Mouse (Mus musculus) hindbrain, embryonic 13.5 days (tissue): ENCODE data around the gene Golph3l. TPM values are rescaled to one million over a fixed set of nuclear protein-coding genes. Genes with fewer than 3 reads are reported as not detected.
A peak's percentile ranks its signal among the peaks of the same experiment; 100 is the strongest.

Source experiments
- ATAC-seq: fragments of 200-750 bp; cut with Nextera tagmentation; 2 replicates; pipeline ENCODE4 v1.8.0; 2017; ENCODE audit warnings: moderate TSS enrichment; ENCODE audit not compliant: low FRiP score
- H3K27ac ChIP-seq: fragments of 300-500 bp; sonication (generic); 2 replicates; pipeline ENCODE4 v1.5.1; 2015; ENCODE audit warnings: inconsistent platforms, mild to moderate bottlenecking, moderate library complexity
- H3K27me3 ChIP-seq: fragments of 300-500 bp; sonication (generic); 2 replicates; pipeline ENCODE4 v1.6.1; 2015; ENCODE audit warnings: mild to moderate bottlenecking, inconsistent platforms
- H3K36me3 ChIP-seq: fragments of 300-500 bp; sonication (generic); 2 replicates; pipeline ENCODE4 v1.6.1; 2015; ENCODE audit warnings: mild to moderate bottlenecking, inconsistent platforms
- H3K4me1 ChIP-seq: fragments of 300-500 bp; sonication (generic); replicated peaks from 2 replicates; pipeline ENCODE4 v1.6.1; 2015; ENCODE audit warnings: inconsistent platforms
- H3K4me2 ChIP-seq: fragments of 300-500 bp; sonication (generic); 2 replicates; pipeline ENCODE4 v1.6.1; 2015; ENCODE audit warnings: inconsistent platforms, mild to moderate bottlenecking, moderate library complexity
- H3K4me3 ChIP-seq: fragments of 300-500 bp; sonication (generic); 2 replicates; pipeline ENCODE4 v1.5.1; 2015; ENCODE audit warnings: mild to moderate bottlenecking, inconsistent platforms
- H3K9ac ChIP-seq: fragments of 300-500 bp; sonication (generic); 2 replicates; pipeline ENCODE4 v1.6.1; 2015; ENCODE audit warnings: mild to moderate bottlenecking, inconsistent platforms
- H3K9me3 ChIP-seq: fragments of 300-500 bp; sonication (generic); 2 replicates; pipeline ENCODE4 v1.6.1; 2016; ENCODE audit warnings: inconsistent platforms
- WGBS: fragments of 180-500 bp; shearing (Covaris S2); methylation state at CpG from one replicate; pipeline ENCODE4 v1.1.7; 2015; 5-methylcytosine and 5-hydroxymethylcytosine counted together
- polyA plus RNA-seq: library from polyadenylated mRNA; unstranded; fragments of >200 nt; fragmentation: Nextera tagmentation; extraction: Ambion mirVana; gene quantifications from 2 replicates; pipeline ENCODE4 v1.2.1, GENCODE M21; 2015

Gene Golph3l
- polyA plus RNA-seq, 1 experiment from 2014 or later, result 32.6 TPM

DNA sequence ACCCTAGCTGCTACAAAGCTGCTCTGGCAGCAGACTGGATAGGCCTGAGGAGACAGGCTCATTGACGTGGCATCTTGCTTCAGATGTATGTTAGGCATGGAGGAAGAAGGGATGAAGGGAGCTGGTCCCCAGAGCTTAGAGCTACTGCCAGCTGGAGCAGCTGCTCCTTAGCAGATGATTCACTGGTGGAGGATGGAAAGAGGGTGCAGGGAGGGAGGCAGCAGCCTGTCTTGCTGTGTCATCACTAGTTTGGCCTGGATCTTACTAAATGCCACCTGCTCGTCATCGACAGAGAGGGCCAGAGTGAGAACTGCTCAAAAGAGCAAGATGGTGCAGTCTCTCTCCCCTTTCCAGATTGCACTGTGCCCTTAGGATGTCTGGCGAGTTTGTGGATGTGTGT is 41.0 kb downstream of the Golph3l start:
- H3K4me3 ChIP-seq, result no peak overlapping the region
- peaks cover 79% of the 10 kb centered on the region for H3K36me3 ChIP-seq
- WGBS, result 83% methylated on average over 4 of the region's 4 CpGs
- no peaks in the 10 kb centered on the region for H3K9me3 ChIP-seq
- H3K27me3 ChIP-seq, result no peaks in the 10 kb centered on the region
- H3K4me1 ChIP-seq, result peaks cover 32% of the 10 kb centered on the region
- no peak overlapping the region for H3K27ac ChIP-seq
- ATAC-seq, result no peak
- 0 out of 2 replicates have a peak overlapping the region, but pooled peaks have one; percentile 29 for H3K9ac ChIP-seq
- no peak overlapping the region for H3K4me2 ChIP-seq

DNA sequence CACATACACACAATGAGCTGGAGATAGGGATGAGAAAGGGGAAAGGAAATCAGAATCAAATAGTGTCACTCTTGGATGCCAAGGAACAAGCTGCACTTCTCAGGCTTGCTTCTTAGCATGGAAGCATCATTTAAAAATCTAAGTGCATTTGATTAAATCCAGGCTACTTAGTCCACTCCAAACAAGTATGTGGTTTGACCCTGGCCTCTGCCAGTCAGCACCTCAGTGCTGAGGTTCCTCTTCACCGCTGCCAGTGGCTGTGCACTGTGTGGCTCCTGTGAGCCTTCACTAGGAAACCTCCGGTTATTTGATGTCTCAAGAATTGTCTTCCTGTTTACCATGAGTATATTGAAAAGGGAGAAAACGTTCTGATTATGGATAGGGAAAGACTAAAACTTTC is 42.1 kb downstream of the Golph3l start:
- no peak overlapping the region for H3K4me2 ChIP-seq
- H3K36me3 ChIP-seq, result peaks cover 90% of the 10 kb centered on the region
- H3K4me3 ChIP-seq, result no peak overlapping the region
- no peaks in the 10 kb centered on the region for H3K9me3 ChIP-seq
- no peak overlapping the region for H3K9ac ChIP-seq
- WGBS, result 90% methylated on average over 3 of the region's 3 CpGs
- ATAC-seq, result no peak
- peaks cover 28% of the 10 kb centered on the region for H3K4me1 ChIP-seq
- H3K27me3 ChIP-seq, result no peaks in the 10 kb centered on the region
- H3K27ac ChIP-seq, result no peak overlapping the region

- no peaks in the 10 kb centered on the region for H3K27me3 ChIP-seq
- H3K4me2 ChIP-seq, result no peak overlapping the region
- ATAC-seq, result no peak
- H3K27ac ChIP-seq, result no peak overlapping the region
- H3K9me3 ChIP-seq, result no peaks in the 10 kb centered on the region
- H3K36me3 ChIP-seq, result peaks cover 94% of the 10 kb centered on the region
- no peak overlapping the region for H3K4me3 ChIP-seq
- H3K4me1 ChIP-seq, result peaks cover 24% of the 10 kb centered on the region
- no peak overlapping the region for H3K9ac ChIP-seq
- 79% methylated on average over 6 of the region's 6 CpGs for WGBS
Measured at GRCm38 (mm10) chr3:95631304-95631703, 42.6 kb downstream of the Golph3l start.

- peaks cover 94% of the 10 kb centered on the region for H3K36me3 ChIP-seq
- H3K4me2 ChIP-seq, result no peak overlapping the region
- peaks cover 8% of the 10 kb centered on the region for H3K4me1 ChIP-seq
- ATAC-seq, result no peak
- no peaks in the 10 kb centered on the region for H3K27me3 ChIP-seq
- no peak overlapping the region; the same call in 1 of the 2 replicates for H3K9ac ChIP-seq
- no peak overlapping the region for H3K4me3 ChIP-seq
- H3K27ac ChIP-seq, result peak overlapping the region; percentile 64; the same call in 1 of the 2 replicates
- no peaks in the 10 kb centered on the region for H3K9me3 ChIP-seq
- WGBS, result 81% methylated on average over 12 of the region's 12 CpGs
Measured at GRCm38 (mm10) chr3:95632648-95633588, 44.2 kb downstream of the Golph3l start.

- Histone ChIP-seq H3K36me3 (peaks cover 90% of the 10 kb centered on the region), H3K9me3 (no peaks in the 10 kb centered on the region), H3K27ac (no peak overlapping the region), H3K4me2 (no peak overlapping the region), H3K4me1 (no peaks in the 10 kb centered on the region), H3K4me3 (no peak overlapping the region), H3K9ac (no peak overlapping the region; the same call in 1 of the 2 replicates), H3K27me3 (no peaks in the 10 kb centered on the region)
- WGBS, result 82% methylated on average over 4 of the region's 4 CpGs
- ATAC-seq, result no peak
Measured at GRCm38 (mm10) chr3:95635636-95636035, 46.9 kb downstream of the Golph3l start.

DNA sequence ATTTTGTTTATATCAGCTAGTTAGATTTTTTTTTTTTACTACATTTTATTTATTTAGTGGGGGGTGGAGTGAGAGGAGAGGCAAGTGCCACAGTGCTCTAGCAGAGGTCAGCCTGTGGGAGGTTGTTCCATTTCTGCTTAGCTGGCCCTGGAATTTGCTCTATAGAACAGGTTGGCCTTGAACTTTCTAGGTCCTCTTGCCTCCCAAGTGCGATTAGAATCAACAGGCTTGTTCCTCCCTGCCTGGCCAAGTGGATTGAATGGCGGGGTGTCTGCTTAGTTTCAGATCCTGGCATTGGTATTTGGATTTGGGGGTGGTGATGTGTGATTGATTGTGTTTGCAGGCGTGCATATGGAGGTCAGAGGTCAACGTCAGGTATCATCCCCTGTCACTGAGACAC is 47.3 kb downstream of the Golph3l start:
- Histone ChIP-seq H3K9me3 (no peaks in the 10 kb centered on the region), H3K9ac (no peak overlapping the region), H3K4me2 (no peak overlapping the region), H3K27ac (no peak overlapping the region), H3K36me3 (peaks cover 88% of the 10 kb centered on the region), H3K4me1 (no peaks in the 10 kb centered on the region), H3K27me3 (no peaks in the 10 kb centered on the region), H3K4me3 (no peak overlapping the region)
- ATAC-seq, result no peak
- 84% methylated on average over 4 of the region's 4 CpGs for WGBS

DNA sequence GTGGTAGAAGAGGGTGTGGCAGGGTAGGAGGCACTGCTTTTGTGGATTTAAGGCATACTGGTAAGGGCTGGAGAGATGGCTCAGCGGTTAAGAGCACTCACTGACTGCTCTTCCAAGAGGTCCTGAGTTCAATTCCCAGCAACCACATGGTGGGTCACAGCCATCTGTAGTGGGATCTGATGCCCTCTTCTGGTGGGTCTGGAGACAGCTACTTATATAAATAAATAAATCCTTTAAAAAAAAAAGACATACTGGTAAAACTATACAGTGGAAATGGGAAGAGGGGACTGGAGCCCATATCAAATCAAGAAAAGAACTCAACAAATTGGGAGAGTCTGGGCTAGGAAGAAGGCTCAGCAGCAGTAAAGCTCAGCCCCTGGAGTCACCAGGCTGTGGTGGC is 51.0 kb downstream of the Golph3l start:
- no peak overlapping the region for H3K4me2 ChIP-seq
- no peaks in the 10 kb centered on the region for H3K27me3 ChIP-seq
- H3K9me3 ChIP-seq, result no peaks in the 10 kb centered on the region
- H3K9ac ChIP-seq, result no peak overlapping the region
- peaks cover 63% of the 10 kb centered on the region for H3K36me3 ChIP-seq
- H3K4me1 ChIP-seq, result no peaks in the 10 kb centered on the region
- no peak overlapping the region for H3K27ac ChIP-seq
- H3K4me3 ChIP-seq, result no peak overlapping the region
- WGBS, result 88% methylated on average over 1 of the region's 1 CpGs
- ATAC-seq, result no peak

DNA sequence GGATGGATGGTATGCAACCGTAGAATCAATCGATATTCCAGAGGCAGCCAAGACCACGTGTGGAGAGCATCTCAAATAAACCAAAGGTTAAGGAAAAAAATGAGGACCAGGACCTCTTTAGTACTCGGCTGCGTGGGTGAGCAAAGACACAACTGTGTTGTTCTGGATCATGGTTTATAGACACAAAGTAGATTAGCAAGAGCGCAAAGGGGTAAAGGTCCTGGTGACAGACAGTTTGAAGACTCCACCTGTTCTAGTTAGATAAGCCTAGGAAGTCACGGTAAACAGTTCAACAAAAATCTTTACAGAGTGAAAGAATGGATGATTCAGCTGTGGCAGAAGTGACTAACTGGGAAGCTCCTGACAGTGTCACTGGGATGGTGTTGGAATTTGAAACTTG is 54.4 kb downstream of the Golph3l start:
- ATAC-seq, result no peak
- WGBS, result 94% methylated on average over 7 of the region's 7 CpGs
- no peak overlapping the region for H3K4me2 ChIP-seq
- H3K9ac ChIP-seq, result no peak overlapping the region
- no peak overlapping the region for H3K27ac ChIP-seq
- no peaks in the 10 kb centered on the region for H3K4me1 ChIP-seq
- H3K9me3 ChIP-seq, result no peaks in the 10 kb centered on the region
- H3K36me3 ChIP-seq, result peaks cover 31% of the 10 kb centered on the region
- no peak overlapping the region for H3K4me3 ChIP-seq
- no peaks in the 10 kb centered on the region for H3K27me3 ChIP-seq

DNA sequence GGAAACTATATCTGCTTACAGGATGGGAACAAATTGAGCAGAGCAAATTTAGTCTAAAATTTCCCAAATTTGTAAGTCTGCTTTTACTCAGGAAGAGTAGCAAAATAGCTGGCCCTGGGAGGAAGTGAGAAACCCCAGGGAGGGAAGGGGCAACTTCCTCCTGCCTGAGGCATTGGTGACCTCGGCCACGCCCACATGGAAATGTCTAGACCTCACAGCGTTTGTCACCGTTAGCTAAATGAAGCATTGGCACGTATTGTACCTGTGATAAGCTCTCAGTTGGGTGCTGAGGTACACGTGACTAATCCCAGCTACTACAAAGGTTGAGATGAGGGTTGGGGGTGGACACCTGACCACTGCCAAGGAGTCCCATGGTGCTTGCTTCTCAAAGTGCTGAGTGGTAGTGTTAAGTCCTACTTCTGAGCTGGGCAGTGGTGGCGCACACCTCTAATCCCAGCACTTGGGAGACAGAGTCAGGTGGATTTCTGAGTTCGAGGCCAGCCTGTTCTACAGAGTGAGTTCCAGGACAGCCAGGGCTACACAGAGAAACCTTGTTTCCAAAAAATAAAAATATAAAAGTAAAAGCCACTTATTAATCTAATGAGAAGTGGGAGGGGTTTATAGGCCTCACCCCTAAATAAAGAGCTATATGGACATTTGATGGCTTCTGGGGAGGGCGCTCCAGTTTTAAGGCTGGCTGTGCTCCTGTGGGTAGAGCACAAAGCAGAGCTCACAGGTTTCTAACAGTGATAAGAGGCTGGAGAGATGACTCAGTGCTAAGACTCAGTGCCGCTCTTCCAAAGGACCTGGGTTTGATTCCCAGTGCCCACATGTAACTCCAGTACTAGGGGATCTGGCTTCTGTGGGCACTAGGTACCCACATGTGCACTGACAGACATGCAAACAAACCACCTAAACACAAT is 56.8 kb downstream of the Golph3l start:
- no peaks in the 10 kb centered on the region for H3K4me1 ChIP-seq
- no peak for ATAC-seq
- no peak overlapping the region for H3K4me2 ChIP-seq
- H3K9ac ChIP-seq, result no peak overlapping the region
- peaks cover 10% of the 10 kb centered on the region; the same call in 1 of the 2 replicates for H3K36me3 ChIP-seq
- H3K27ac ChIP-seq, result no peak overlapping the region
- H3K27me3 ChIP-seq, result no peaks in the 10 kb centered on the region
- no peaks in the 10 kb centered on the region for H3K9me3 ChIP-seq
- WGBS, result 69% methylated on average over 10 of the region's 10 CpGs
- H3K4me3 ChIP-seq, result no peak overlapping the region

DNA sequence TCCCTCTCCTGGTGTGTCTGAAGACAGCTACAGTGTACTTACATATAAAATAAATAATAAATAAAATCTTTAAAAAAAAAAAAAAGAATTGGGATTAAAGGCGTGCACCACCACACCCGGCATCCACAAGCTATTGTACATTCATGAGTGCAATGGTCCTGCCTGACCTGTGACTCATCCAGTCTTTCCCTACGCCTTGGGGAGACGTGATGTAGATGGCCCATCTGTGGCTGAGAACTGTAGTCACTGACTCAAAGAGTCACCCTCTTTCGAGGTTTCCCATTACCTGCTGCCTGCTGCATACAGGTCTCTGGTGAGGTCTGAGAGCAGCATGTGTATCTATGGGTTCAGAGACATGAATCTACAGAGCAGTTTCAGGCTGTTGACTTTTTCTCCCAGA is 59.3 kb downstream of the Golph3l start:
- ATAC-seq, result no peak
- H3K4me3 ChIP-seq, result no peak overlapping the region
- H3K9ac ChIP-seq, result no peak overlapping the region
- H3K4me2 ChIP-seq, result no peak overlapping the region
- no peaks in the 10 kb centered on the region for H3K4me1 ChIP-seq
- 94% methylated on average over 5 of the region's 5 CpGs for WGBS
- H3K36me3 ChIP-seq, result no peaks in the 10 kb centered on the region
- H3K9me3 ChIP-seq, result no peaks in the 10 kb centered on the region
- H3K27me3 ChIP-seq, result no peaks in the 10 kb centered on the region
- H3K27ac ChIP-seq, result no peak overlapping the region

DNA sequence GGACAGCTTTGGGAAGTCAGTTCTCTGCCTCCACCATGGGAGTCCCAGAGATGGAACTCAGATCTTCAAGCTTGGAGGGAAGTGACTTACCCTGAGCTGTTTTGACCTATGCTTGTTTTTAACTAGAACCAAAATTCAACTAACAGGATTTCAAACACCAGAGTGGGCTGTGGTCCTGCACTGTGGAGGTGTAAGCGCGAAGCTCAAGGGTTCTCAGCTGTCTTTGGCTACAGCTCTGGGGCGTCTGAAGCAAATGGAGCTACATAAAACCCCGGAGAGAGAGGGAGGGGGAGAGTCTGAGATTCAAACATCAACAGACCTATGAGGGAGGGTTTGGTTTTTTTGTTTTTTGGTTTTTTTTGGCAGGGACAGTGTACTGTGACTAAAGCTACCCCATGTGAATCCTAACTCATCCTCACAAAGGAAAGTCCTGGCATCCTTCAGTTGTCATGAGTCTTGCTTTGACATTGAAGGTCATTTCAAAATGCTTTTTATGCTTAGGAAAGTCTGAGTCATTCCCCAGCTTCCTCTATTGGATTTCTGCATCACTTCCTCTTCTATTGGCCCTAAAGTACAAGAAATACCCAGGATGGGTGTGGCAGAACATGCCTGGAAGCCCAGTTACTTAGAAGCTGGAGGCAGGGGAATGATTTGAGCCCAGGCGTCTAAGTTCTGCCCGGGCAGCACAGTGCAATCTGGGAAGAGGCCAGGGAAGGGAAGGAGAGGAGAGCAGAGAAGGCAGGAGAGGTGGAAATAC is 61.7 kb downstream of the Golph3l start:
- Histone ChIP-seq H3K4me2 (no peak overlapping the region), H3K27ac (no peak overlapping the region), H3K9me3 (no peaks in the 10 kb centered on the region), H3K27me3 (no peaks in the 10 kb centered on the region), H3K36me3 (no peaks in the 10 kb centered on the region), H3K4me1 (peaks cover 6% of the 10 kb centered on the region; the same call in 1 of the 2 replicates), H3K9ac (no peak overlapping the region), H3K4me3 (no peak overlapping the region)
- WGBS, result 78% methylated on average over 6 of the region's 6 CpGs
- ATAC-seq, result no peak

- H3K9me3 ChIP-seq, result no peaks in the 10 kb centered on the region
- no peak overlapping the region for H3K27ac ChIP-seq
- 91% methylated on average over 3 of the region's 3 CpGs for WGBS
- no peak for ATAC-seq
- peaks cover 6% of the 10 kb centered on the region; the same call in 1 of the 2 replicates for H3K4me1 ChIP-seq
- H3K4me3 ChIP-seq, result no peak overlapping the region
- no peak overlapping the region for H3K9ac ChIP-seq
- no peaks in the 10 kb centered on the region for H3K36me3 ChIP-seq
- no peaks in the 10 kb centered on the region for H3K27me3 ChIP-seq
- H3K4me2 ChIP-seq, result no peak overlapping the region
Measured at GRCm38 (mm10) chr3:95651033-95651373, 62.3 kb downstream of the Golph3l start.
